Mouse (Mus musculus) c-Kit-positive CD71-negative TER-119-negative erythroid progenitor cells, embryonic 14.5 days (primary cell): Measurements from ENCODE around the gene Maml3.

ENCODE experiments used
- DNase-seq: peaks from one replicate; pipeline ENCODE4 v3.0.0-alpha.2; 2013; ENCODE audit warnings: low read depth

Maml3 gene

DNA sequence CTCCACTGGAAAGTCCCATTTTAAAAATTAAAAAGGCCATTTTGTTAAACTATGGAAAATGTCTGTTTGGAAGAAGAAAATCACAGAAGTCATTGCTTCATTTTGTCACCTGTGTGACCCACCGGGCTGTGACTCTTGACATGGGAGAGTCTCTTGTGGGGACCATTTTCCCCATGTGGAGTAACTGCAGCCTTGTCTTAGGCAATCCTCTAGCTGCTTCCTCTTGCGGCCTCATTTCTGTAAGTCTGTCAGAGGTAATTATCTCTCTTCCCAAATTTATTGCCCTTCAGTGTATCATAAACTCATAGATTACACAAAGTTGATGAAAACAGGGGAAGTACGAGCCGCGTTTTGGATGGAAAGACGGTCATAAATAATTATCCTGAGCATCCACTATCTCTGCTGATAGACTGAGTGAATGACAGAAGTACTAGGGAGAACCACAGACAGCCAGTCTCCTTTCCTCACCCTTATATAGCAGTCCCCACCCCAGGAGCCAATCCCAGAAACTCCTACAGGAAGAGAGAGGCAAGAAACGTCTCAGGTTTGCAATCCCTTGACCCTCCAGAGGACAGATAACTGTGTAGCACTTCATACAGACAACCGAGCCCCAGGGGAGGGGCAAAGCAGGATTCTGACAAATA is 14.5 kb downstream of the Maml3 start:
- no peak for DNase-seq

DNA sequence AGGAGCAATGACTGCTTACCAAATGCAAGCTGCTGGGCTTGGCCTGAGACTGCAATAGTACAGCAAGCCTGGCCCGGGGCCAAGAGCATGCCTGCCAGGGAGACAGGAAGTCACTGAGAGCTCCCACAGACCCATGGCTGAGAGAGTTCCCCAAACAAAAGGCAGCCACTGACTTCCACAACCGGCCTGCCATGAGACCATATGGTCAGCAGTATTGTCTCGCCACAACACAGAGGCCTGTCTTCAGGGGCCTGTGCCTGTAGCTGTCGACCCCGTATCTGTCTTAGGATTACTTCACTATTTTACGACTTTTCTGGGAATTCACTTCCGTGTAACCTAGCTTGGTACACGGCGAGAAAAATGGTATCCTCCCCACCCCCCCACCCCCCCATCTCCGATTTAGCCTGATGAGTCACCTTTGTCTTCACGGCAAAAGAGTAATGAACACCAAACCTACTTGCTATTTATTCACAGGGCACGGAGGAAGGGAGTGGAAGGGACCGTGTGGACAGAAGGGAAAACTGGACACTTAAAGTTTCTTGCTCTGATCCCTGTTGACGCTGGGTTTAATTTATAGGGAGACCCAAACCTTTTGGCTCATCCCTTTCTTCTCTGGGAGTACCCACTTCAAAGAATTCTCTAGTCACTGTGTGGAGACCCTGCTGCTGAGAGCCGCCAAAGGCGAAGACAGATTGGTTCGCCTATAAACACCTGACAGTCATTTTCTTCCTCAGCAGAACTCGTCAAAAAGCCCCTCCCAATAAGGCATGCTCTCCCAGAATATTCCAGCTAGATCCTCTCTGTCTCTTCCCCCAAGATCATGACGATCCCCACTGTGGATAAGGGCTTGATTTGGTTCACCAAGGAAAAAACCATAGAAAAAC is 16.2 kb downstream of the Maml3 start:
- DNase-seq: peak; percentile 78

DNA sequence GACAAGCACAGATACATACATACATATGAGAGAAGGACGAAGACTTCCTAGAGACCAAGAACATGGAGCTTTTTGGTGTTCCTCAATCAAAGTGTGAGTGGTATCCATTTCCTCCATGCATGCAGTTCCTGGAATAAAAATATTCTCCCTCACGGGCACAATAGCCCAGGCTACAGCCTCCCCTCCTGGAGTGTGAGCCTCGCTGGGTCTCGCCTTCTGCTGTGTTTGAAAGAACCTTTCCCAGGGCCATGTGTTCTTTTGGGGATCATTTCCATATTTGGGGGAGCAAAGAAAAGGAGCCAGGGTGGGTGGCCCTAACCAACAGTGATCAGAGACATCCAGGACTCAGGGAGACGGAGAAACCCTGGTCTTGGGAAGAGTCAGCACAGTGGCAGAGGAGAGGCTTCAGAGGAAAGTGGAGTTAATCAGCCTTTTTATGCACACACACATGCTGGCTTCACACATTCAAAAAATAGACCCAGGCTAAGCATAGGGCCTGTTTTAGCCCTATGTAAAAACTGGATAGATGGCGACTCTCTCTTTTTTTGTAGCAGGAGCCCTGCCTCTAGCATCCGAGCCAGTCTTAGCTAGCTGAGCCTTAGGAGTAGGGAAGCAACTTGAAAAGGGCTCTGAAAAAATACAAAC is 17.1 kb downstream of the Maml3 start:
- DNase-seq: no peak

DNA sequence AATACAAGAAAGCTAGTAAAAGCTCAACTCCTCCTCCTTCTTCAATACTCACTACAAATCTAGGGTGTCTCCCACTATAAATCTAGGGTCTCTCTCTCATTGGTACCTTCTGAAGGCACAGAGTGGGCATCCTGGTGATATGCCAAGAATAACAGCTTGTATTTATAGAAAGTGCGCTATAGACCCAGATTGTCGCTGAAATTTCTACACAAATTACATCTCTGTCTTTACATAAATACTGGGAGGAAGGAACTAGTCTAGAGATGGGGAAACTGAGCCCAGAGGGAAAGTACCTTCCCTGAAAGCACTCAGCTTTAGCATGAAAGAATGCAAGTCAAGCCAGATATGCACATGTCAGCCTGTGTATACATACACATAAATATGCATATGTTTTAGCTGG is 26.1 kb downstream of the Maml3 start:
- no peak for DNase-seq

DNA sequence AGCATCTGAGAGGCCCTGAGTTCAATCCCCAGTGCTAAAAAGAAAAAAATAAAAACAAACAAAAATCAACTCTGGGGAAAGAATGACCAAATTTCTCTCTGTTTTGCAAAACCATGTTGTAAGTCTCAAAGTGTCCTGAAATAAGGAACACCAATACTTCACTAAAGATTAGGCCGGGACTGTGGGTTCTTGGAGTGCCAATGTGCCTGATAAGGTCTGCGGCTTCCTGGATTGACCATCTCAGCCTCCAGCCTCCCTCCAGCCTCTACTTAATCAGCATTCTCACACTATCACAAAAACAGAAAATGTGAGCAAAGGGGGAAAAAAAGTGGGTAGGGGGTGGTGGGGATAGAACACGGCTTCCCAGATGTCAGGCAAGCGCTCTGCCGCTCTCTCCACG is 30.9 kb downstream of the Maml3 start:
- no peak for DNase-seq

DNA sequence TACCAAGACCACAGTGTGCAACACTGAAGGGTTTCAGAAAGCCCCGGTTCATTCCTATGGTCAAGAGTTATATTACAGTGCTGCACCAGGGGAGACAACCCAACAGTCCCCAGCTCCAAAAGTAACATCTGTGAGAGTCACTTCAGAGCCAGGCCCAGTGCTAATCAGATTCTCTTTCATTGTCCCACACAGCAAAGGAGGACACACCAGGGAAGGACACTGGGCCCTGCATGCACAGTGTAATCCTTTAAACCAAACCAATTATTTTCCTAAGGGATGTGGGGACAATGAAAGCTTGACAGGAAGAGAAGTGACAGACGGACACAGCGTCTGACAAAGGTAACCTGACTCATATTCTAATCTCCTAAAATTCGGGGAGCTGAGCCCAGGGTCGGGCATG is 32.9 kb downstream of the Maml3 start:
- no peak for DNase-seq

DNA sequence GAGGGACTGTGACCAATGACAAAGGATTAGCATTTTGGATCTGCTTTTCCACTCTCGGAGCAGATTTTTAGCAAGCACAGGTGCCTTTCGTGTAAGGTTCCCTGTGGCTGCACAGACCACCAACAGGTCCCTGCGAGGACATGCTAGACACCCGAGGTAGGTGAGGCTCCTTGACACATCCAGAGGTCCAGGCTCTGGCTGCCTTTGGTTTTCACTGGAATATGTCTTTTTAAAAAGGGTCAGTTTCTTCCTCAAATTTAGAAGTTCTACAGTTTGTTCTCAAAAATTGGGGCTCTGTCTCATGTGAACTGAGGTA is 34.8 kb downstream of the Maml3 start:
- no peak for DNase-seq

DNA sequence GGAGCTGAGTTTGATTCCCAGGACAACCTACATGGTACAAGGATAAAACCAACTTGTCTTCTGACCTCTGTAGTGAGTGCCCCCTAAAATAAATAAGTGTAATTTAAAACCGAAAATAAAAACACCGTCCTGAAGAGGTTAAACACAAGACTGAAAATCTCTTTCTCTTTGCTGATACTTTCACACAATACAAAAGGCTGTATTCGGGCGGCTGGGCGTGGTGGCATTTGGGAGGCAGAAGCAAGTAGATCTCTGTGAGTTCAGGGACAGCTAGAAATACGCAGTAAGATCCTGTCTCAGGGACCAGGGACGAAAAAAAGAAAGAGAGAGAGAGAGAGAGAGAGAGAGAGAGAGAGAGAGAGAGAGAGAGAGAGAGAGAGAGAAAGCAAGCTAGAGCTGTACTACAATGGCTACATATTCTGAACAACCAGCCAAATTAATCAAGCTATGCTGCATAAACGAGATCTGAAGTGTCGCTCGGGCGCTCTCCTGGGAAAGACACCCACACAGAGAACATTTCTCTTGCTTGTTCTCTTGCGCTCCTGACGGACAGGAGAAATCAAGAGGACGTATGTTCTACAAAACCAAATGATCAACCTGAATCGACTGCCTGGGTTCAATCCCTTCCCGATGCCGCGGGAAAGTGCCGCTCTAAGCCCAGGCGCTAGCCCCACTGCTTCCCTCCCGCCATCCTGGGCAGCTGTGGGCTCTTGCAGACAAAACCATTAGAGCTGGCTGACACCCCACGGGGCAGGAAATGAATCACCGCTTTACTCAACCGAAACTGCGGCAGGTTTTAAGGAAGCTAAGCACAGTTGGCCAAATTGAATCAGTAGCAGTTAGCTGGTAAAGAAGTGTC is 35.3 kb downstream of the Maml3 start:
- peak; percentile 83 for DNase-seq

DNA sequence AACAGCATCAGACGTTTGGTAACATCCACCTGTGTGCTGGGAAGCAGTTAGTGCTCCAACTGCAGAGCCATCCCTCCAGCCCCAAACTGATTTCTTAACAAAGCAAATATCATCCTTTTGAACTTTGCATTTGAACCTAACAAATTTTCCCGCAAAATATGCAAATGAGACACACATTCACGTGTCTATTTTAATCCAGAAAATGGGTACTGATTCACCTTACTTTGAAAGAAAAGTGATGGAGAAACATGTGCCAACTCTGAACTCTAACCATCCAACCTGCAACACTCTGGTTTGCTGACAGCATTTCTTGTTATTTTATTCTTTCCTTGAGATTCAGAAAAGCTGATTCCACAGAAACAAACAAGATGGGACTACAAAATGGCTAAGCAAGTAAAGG is 36.0 kb downstream of the Maml3 start:
- no peak for DNase-seq

DNA sequence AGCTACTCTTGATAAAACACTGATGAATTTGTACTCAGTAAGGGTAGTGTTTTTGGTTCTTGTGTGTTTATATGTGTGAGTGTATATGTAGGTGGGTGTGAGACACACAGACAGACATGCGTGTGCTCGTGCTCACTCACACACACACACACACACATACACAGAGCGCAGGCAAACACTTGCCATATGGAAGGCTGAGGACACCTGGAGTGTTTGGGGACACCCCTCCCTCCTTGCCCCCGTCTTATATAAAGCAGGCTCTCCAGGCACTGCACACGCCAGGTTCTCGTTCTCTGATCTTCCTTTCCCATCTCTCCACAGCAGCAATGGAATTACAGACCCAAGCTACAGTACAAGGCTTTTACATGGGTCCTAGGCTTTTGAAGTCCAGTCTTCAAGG is 37.7 kb downstream of the Maml3 start:
- no peak for DNase-seq

DNA sequence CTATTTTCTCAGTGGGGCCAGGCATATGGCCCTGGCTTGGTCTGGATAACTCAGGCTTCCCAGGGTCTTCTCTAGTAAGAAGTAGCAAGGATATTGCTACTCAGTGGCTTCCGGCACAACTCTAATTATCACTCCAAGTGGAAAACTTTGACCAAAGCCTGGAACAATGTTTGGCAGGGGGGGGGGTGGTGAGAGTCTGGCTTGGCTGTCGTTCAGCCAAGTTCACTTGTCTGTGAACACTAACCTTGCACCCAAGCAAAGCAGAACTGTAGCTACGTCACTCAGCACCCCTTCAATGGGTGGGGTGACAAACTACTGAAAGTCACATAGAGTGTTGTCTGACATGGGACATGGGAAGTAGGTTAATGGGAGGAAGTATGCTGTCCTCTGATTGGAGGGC is 38.7 kb downstream of the Maml3 start:
- no peak for DNase-seq

DNA sequence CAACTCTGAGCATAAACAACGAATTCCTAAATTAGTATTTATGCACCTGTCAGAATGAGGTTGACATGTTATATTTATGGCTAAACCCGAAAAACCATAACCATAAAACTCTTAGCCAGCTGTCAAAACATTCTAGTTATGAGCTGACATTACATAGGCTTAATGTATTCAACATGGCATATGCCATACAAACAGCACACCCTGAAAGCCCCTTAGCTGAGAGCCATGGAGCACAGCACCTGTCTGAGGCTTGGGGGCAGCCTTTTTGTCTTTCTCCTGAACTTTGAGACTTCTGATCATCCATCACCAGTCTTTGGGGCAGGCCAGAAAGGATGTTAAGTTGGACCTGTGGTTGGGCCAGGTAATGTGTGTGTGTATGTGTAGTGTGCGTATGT is 41.6 kb downstream of the Maml3 start:
- DNase-seq: no peak

DNA sequence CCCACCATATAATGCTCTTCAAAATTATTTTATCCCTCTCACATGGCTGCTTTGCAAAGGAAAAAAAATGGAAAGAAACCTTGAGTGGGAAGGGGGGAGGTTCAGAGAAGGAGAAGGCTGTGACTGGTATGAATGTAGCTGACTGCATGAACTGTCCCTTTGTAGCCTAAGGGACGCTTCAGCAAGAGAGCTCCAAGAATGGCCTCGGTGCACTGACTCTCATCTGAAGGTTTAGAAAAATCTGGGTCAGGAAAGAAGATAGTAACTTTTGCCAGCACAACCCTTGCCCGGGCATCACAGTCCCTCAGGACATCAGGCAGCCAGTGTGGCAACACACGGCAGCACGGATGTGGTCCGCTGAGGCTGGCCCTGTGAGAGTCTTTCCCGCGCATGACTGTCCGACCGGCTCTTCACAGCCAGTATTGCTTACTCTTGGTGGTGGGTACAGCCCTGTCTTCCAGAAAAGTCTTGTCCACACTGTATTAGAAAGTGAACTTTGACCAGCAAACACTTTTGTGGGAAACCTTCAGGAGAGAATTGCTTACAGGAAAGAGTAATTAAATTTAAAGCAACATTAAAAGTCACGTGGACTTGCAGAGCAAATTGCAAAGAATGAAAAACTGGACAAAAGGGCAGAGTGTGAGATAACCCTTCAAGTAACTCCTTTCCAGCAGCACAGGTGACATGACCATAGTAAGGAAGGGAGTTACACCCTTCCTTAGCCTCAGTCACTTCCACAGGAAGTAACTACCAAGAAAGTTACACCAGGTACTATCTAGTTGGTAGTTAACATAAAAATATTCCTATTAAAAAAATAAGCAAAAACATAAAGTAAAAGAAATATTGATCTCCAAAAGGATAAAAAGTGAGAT is 42.3 kb downstream of the Maml3 start:
- DNase-seq: no peak

DNA sequence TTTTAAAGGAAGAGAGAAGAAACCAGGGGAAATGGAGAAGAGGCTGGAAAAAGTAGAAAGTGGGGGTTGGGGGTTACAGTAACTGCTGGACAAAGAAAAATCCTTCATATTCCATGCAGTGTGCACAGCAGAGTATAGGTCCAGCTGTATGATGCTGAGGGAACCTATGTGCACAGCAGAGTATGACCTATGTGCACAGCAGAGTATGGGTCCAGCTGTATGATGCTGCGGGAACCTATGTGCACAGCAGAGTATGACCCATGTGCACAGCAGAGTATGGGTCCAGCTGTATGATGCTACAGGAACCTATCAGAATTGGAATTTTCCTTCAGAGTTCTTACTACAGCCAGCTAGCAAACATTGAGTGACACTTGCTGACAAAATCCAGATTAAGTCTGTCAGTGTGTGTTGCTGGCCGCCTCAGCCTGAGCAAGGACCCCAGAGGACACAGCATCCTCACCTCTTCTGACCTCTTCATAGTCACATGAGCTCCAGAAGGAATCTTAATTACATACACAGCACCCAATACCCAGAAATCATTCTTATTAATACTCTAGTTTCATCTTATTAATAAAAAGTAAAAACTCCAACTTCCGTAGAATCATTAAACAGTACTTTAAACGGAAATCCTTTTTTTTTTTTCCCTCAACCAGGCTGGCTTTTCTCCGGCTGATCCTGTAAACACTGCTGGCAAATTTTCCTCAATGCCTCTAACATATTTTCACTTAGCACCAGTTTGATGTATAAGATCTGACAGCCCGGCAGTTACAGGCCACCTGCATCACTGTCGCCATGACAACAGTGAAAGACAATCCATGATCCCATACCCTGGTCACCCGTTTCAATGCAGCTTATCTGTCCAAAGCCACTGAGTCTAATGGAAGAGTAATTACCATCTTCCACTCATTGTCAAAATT is 43.1 kb downstream of the Maml3 start:
- DNase-seq: no peak

DNA sequence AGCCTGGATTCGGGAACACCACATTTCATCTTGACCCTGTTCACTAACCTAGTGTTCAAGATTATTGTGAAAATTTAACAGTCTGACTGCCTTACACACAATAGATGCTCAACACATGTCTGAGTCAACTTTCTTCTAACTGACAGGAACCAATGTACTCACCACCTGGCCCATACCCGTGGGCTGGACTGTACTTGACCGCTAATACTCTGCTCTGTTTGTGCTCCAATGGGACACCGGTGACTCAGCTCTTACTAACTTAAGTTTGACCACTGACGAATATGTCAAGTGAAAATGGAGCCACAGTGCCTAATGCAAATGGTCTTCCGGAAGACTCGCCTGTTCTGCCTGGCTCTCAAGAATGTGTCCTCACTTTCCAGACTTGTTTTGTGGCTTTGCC is 44.0 kb downstream of the Maml3 start:
- DNase-seq: no peak

DNA sequence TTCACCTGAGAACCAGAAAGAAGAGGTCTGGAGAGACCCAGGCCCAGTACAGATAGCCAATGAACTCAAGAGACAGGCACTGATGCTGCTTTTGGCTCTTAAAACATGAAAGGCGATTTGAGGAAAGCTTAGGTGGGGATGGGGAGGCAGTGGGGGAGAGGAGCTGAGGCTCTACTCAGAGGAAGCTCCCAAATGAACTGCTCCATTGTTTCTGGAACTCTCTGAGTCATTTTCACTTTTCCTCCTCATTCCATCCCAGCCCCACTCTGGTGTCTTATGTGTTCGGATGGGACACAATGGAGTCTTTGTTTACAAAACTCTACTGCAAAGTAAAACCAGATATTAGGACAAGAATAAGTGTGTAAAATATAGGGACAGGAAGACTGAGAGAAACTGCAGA is 53.1 kb downstream of the Maml3 start:
- no peak for DNase-seq

DNA sequence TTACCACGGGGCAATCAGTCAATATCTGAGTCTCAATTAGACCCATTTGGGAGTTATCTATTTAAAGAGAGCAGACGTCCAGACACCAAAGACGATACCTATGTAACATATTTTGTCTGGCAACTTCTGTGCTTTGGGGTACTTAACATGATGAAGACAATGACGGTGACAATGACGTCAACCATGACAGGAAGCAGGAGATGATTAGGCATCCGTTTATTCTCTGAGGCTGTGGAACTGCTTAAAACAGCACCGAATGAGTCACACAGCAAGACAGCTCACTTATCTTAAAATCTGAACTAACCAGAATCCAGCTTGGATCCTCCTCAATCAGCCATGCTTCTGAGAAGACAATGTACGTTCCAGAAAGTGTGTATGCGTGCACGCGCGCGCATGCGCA is 56.8 kb downstream of the Maml3 start:
- DNase-seq: no peak

DNA sequence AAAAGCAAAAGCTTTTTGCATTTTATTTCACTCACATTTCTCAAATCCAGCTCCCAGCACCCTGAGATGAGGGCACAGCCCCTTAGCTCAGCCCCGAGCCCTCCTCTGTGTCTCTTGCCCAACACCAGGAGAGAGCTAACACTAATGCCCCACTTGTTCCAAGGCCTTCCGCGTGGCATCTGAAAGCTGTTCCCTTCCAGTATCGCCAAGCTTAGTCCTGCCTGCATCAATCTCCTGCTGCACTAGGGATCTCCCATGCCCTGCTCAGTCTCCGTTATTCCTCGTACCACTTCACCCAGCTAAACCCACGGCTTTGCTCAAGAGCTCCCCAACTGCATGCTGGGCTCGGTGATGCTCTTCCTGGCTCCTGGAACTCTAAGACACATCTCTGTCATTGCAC is 57.3 kb downstream of the Maml3 start:
- DNase-seq: no peak

DNA sequence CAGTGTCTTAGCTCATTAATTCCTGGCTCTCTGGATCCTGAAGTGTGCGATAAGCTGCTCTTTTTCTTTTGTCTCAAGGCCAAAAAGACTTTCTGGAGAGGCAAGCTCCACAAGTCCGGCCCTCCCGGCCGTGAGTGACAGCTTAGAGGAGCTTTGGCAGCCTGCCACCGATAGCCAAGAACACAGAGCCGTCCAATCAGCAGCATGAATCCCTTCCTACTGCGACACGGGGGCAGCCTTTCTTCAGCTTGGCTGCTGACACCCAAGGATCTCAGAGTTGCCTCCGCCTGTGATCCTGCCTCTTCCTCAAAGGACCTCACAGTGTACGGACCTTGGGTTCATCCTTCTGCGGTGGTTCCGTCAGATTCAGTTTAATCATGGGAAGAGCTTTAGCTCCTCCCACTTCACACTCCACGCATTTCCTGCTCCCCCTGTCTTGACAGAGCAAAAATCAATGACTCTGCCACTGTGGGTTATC is 57.9 kb downstream of the Maml3 start:
- DNase-seq: peak; percentile 71

DNA sequence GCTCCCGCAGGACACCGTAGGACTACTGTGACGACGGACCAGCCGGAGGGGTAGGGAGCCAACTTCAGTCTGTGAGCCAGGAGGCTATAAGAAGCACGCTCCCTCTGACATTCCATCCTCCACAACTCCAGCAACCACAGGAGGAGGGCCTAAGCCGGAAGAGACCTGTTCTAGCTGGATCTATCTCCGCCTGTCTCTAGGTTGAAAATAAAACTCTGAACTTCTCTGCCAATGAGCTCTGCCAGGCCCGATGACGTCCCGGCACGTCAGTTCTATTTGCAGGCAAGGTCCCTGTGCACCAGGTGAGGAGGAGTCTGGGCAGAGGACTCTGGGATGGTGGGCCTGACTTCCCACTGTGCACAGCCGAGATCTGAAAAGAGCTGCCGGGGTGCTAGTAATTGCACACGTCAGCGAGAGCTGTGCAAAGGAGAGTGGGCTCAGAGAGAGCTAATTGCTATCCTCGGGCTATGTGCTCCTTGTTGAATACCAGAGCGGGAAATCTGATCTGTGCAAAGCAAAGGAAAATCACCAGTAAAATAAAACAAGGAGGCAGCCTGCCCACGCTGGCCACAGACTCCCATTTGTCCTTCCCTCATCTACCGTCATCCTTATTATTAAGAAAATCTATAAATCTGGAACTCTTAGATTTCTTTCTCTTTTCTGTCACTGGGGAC is 58.7 kb downstream of the Maml3 start:
- no peak for DNase-seq
